Mouse (Mus musculus) hindbrain, embryonic 11.5 days (tissue): ENCODE measurements around the gene Gm47429. TPM values are rescaled to one million over a fixed set of nuclear protein-coding genes. Genes with fewer than 3 reads are reported as not detected.
"Not testable (repeated sequence)": the region's sequence is repeated elsewhere in the genome, so short reads cannot be mapped to it uniquely, and the experiment has no call there.

Source experiments
- ATAC-seq: fragments of 200-750 bp; cut with Nextera tagmentation; 2 replicates; pipeline ENCODE4 v1.8.0; 2017; ENCODE audit warnings: mild to moderate bottlenecking, moderate TSS enrichment, moderate library complexity; ENCODE audit not compliant: low FRiP score
- DNase-seq: peaks from one replicate; pipeline ENCODE4 v3.0.0-alpha.2; 2015; ENCODE audit warnings: low spot score
- H3K27ac ChIP-seq: fragments of 300-500 bp; sonication (generic); 2 replicates; pipeline ENCODE4 v1.5.1; 2014; ENCODE audit warnings: mild to moderate bottlenecking, low read depth, low read length
- H3K27me3 ChIP-seq: fragments of 300-500 bp; sonication (generic); 2 replicates; pipeline ENCODE4 v1.6.1; 2014; ENCODE audit warnings: mild to moderate bottlenecking, low read length, moderate library complexity, mixed read lengths; ENCODE audit not compliant: control insufficient read depth, insufficient read depth
- H3K36me3 ChIP-seq: fragments of 300-500 bp; sonication (generic); 2 replicates; pipeline ENCODE4 v1.6.1; 2014; ENCODE audit warnings: mild to moderate bottlenecking, low read length, moderate library complexity, mixed read lengths; ENCODE audit not compliant: control insufficient read depth, insufficient read depth
- H3K4me1 ChIP-seq: fragments of 300-500 bp; sonication (generic); replicated peaks from 2 replicates; pipeline ENCODE4 v1.6.1; 2014; ENCODE audit warnings: low read length, mixed read lengths; ENCODE audit not compliant: control insufficient read depth, insufficient read depth
- H3K4me2 ChIP-seq: fragments of 300-500 bp; sonication (generic); replicated peaks from 2 replicates; pipeline ENCODE4 v1.6.1; 2014; ENCODE audit warnings: mild to moderate bottlenecking, low read depth, low read length
- H3K4me3 ChIP-seq: fragments of 300-500 bp; sonication (generic); 2 replicates; pipeline ENCODE4 v1.5.1; 2014; ENCODE audit warnings: low read depth, low read length
- H3K9ac ChIP-seq: fragments of 300-500 bp; sonication (generic); 2 replicates; pipeline ENCODE4 v1.6.1; 2014; ENCODE audit warnings: low read depth, low read length
- H3K9me3 ChIP-seq: fragments of 300-500 bp; sonication (generic); 2 replicates; pipeline ENCODE4 v1.6.1; 2016; ENCODE audit warnings: low read length; ENCODE audit not compliant: control insufficient read depth
- WGBS: fragments of 180-500 bp; shearing (Covaris S2); extraction: QIAGEN DNeasy Blood & Tissue Kit; methylation state at CpG from one replicate; pipeline ENCODE4 v1.1.7; 2014; 5-methylcytosine and 5-hydroxymethylcytosine counted together
- polyA plus RNA-seq: library from polyadenylated mRNA; unstranded; fragments of >200 nt; fragmentation: Nextera tagmentation; extraction: Ambion mirVana; gene quantifications from 2 replicates; pipeline ENCODE4 v1.2.1, GENCODE M21; 2014

The Gm47429 gene
- polyA plus RNA-seq, result not detected in 2 replicates

- DNase-seq, result no peak
- no peak within 1 kb of the TSS for H3K9ac ChIP-seq
- H3K4me1 ChIP-seq, result no peaks in the 10 kb centered on the region
- no peaks in the 10 kb centered on the region for H3K9me3 ChIP-seq
- no peak for ATAC-seq
- WGBS, result 95% methylated on average over 2 of the region's 2 CpGs
- H3K4me3 ChIP-seq, result no peak within 1 kb of the TSS
- no peak within 1 kb of the TSS for H3K27ac ChIP-seq
- no peaks in the 10 kb centered on the region for H3K27me3 ChIP-seq
- H3K36me3 ChIP-seq, result no peaks in the 10 kb centered on the region
- H3K4me2 ChIP-seq, result no peak within 1 kb of the TSS
These were observed at the start of gene Gm47429 for GRCm38 (mm10) chr13:50443812-50444211. TSS of gene Gm47429 (minus strand) at chr13:50443912.

- H3K36me3 ChIP-seq, H3K4me2 ChIP-seq, H3K27me3 ChIP-seq, H3K9me3 ChIP-seq, H3K27ac ChIP-seq, H3K9ac ChIP-seq, ATAC-seq, H3K4me1 ChIP-seq, DNase-seq, H3K4me3 ChIP-seq: not testable (repeated sequence)
These were observed 44.8 kb upstream of the Gm47429 start for GRCm38 (mm10) chr13:50488510-50488909.

- H3K36me3 ChIP-seq, result no peaks in the 10 kb centered on the region
- no peaks in the 10 kb centered on the region for H3K4me1 ChIP-seq
- ATAC-seq (no peak), DNase-seq (no peak)
- H3K4me2 ChIP-seq, result no peak within 1 kb of the TSS
- no peak within 1 kb of the TSS for H3K27ac ChIP-seq
- no peaks in the 10 kb centered on the region for H3K9me3 ChIP-seq
- no peak within 1 kb of the TSS for H3K4me3 ChIP-seq
- H3K9ac ChIP-seq, result no peak within 1 kb of the TSS
- WGBS, result 87% methylated on average over 4 of the region's 4 CpGs
- H3K27me3 ChIP-seq, result no peaks in the 10 kb centered on the region
These were observed 23.3 kb upstream of the Gm47429 start, which contains the start of gene Nutm2 for GRCm38 (mm10) chr13:50467007-50467406. TSS of gene Nutm2 (plus strand) at chr13:50467307.

- Histone ChIP-seq H3K4me2 (no peak overlapping the region; the same call in 1 of the 2 replicates), H3K9ac (no peak overlapping the region), H3K4me3 (peak overlapping the region; percentile 17; the same call in 1 of the 2 replicates), H3K4me1 (no peaks in the 10 kb centered on the region), H3K27ac (no peak overlapping the region), H3K27me3 (no peaks in the 10 kb centered on the region), H3K9me3 (no peaks in the 10 kb centered on the region), H3K36me3 (no peaks in the 10 kb centered on the region)
- peak; percentile 7 for DNase-seq
- no peak for ATAC-seq
- WGBS, result 38% methylated on average over 27 of the region's 27 CpGs
These were observed 21.2 kb upstream of the Gm47429 start for GRCm38 (mm10) chr13:50464621-50465562.

GRCm38 (mm10) chr13:50460433-50460832 is 16.7 kb upstream of the Gm47429 start:
- not testable (repeated sequence) for H3K27me3 ChIP-seq, H3K4me2 ChIP-seq, ATAC-seq, H3K4me1 ChIP-seq, H3K9ac ChIP-seq, H3K27ac ChIP-seq, H3K9me3 ChIP-seq, H3K36me3 ChIP-seq, H3K4me3 ChIP-seq, DNase-seq
- 58% methylated on average over 2 of the region's 2 CpGs for WGBS

- no peak overlapping the region for H3K9ac ChIP-seq
- no peaks in the 10 kb centered on the region for H3K36me3 ChIP-seq
- no peak overlapping the region for H3K4me2 ChIP-seq
- no peaks in the 10 kb centered on the region for H3K27me3 ChIP-seq
- no peak overlapping the region for H3K4me3 ChIP-seq
- H3K27ac ChIP-seq, result no peak overlapping the region
- H3K4me1 ChIP-seq, result no peaks in the 10 kb centered on the region
- WGBS, result 42% methylated on average over 4 of the region's 4 CpGs
- ATAC-seq (no peak), DNase-seq (no peak)
- H3K9me3 ChIP-seq, result no peaks in the 10 kb centered on the region
These were observed 9.7 kb upstream of the Gm47429 start for GRCm38 (mm10) chr13:50453426-50453825.

- not testable (repeated sequence) for DNase-seq, H3K4me2 ChIP-seq, H3K9ac ChIP-seq, H3K4me3 ChIP-seq, H3K27ac ChIP-seq, ATAC-seq, H3K27me3 ChIP-seq, H3K9me3 ChIP-seq, H3K4me1 ChIP-seq, H3K36me3 ChIP-seq
- WGBS, result 80% methylated on average over 9 of the region's 9 CpGs
These were observed 8.6 kb upstream of the Gm47429 start for GRCm38 (mm10) chr13:50452266-50452665.

GRCm38 (mm10) chr13:50445261-50445660 is 1.5 kb upstream of the Gm47429 start:
- Histone ChIP-seq H3K4me2 (no peak overlapping the region), H3K4me3 (no peak overlapping the region), H3K9ac (no peak overlapping the region), H3K4me1 (no peaks in the 10 kb centered on the region), H3K9me3 (no peaks in the 10 kb centered on the region), H3K27me3 (no peaks in the 10 kb centered on the region), H3K36me3 (no peaks in the 10 kb centered on the region), H3K27ac (no peak overlapping the region)
- ATAC-seq (no peak), DNase-seq (no peak)
- 62% methylated on average over 4 of the region's 4 CpGs for WGBS

GRCm38 (mm10) chr13:50426686-50427085 is 17.0 kb downstream of the Gm47429 start:
- no peaks in the 10 kb centered on the region for H3K9me3 ChIP-seq
- peaks cover 11% of the 10 kb centered on the region; the same call in 1 of the 2 replicates for H3K36me3 ChIP-seq
- ATAC-seq (no peak), DNase-seq (no peak)
- no peaks in the 10 kb centered on the region for H3K4me1 ChIP-seq
- no peak overlapping the region for H3K9ac ChIP-seq
- H3K27ac ChIP-seq, result no peak overlapping the region
- no peak overlapping the region for H3K4me3 ChIP-seq
- no peaks in the 10 kb centered on the region for H3K27me3 ChIP-seq
- WGBS, result 87% methylated on average over 4 of the region's 4 CpGs
- H3K4me2 ChIP-seq, result no peak overlapping the region
